Mouse (Mus musculus): ENCODE data around the gene Esr1. TPM values are rescaled to one million over a fixed set of nuclear protein-coding genes. Genes with fewer than 3 reads are reported as not detected.

Gene Esr1
- 0.36 and 0.54 TPM in 2 replicates for polyA plus RNA-seq (2015; fragmentation: Nextera tagmentation; extraction: Ambion mirVana)

DNA sequence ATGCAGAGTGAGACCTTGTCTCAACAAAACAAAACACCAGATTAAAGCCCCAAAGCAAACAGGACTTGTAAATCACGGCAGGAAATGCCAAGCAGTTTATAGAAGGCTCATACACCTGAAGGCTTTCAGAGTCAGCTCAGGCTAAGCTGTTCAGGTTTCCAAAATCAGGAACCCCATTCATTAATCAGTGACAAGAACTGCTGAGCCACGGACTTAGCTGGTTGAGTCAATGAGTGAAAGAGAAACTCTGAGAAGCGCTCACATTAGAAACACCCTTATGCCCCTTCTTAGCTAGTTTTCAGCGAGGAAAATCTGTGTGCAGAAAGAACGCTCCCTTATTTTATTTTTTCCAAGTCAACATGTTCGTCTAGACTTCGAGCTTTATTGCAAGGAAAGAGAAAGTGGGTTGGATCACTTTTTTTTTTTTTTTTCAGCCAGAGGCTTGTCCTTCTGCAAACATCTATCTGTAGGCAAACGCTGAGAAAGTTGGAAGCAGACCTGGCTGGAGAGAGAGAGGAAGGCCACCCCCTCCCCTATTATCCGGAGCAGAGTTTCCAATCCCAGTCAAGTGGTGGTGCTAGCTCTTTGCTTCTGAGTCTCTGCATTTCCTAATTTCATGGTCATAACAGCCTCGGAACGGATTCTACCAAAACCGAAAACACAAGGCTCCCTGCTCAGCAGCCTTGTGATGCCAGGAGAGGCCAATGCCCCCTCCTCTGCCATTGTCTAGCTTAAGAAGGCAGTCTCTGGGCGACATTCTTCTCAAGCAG lies at the start of gene Esr1:
Esr1 (plus strand) TSS at position 208 of the 770 bp plus-strand sequence.
- ATAC-seq (ENCODE audit: low read depth) = peak; percentile 36; the same call in 1 of the 2 replicates
- H3K4me1 ChIP-seq (replicated peaks; ENCODE audit: control insufficient read depth, insufficient read depth, low read length) = no peaks in the 10 kb centered on the region; the same call in 1 of the 2 replicates
- no peak within 1 kb of the TSS for H3K27ac ChIP-seq (ENCODE audit: low read length)
- peak within 1 kb of the TSS; percentile 39 for H3K9ac ChIP-seq (ENCODE audit: low read length)
- no peaks in the 10 kb centered on the region for H3K27me3 ChIP-seq (ENCODE audit: control insufficient read depth, insufficient read depth, low read depth, low read length)
- peak within 1 kb of the TSS; percentile 32 for H3K4me3 ChIP-seq (ENCODE audit: low read length)
- no peaks in the 10 kb centered on the region for H3K36me3 ChIP-seq (ENCODE audit: control insufficient read depth, insufficient read depth, low read length)
- H3K9me3 ChIP-seq (ENCODE audit: control insufficient read depth, low read length) = peaks cover 4% of the 10 kb centered on the region; the same call in 1 of the 2 replicates
- peak within 1 kb of the TSS; percentile 55 for H3K4me2 ChIP-seq (ENCODE audit: low read depth, low read length)
- WGBS = 33% methylated on average over 13 of the region's 13 CpGs

DNA sequence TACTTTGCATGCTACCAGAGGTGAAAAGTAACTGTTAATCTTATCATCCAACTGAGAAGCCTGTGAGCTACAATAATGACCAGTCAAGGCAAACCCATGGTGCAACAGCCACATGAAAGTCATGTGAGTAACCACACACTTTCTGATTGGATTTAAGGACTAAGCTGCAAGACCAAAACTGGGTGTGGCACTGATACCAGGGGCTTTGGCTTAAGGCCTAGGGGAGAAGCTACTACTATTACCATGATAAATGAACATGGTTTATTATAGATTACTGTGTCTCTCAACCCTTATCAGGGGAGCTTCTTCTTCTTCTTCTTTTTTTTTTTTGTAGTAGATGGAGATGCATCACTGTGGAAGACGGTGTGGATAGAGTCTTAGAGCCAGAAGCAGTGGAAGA lies 46.2 kb upstream of the Esr1 start:
- ATAC-seq (ENCODE audit: low read depth) = no peak

DNA sequence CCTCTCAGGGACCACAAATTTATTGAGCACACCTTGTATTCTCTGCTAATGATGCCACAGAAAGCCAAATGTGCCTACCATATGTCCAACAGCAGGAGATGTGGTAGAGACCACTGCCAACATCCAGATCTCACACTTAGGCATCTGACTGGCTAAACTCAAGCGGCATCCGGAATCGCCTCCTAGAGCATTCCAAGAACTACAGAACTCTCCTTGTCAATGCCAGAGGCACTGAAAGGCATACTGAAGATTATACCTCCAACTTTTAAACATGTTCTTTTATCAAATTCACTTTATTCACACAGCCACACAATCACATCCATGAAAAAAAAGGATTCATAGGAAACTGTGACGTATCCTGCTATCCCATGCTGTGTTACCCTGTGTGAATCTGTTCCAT lies 40.6 kb upstream of the Esr1 start:
- H3K27me3 ChIP-seq (ENCODE audit: control insufficient read depth, insufficient read depth, low read depth, low read length) = no peaks in the 10 kb centered on the region
- H3K4me1 ChIP-seq (replicated peaks; ENCODE audit: control insufficient read depth, insufficient read depth, low read length) = no peaks in the 10 kb centered on the region
- no peaks in the 10 kb centered on the region for H3K36me3 ChIP-seq (ENCODE audit: control insufficient read depth, insufficient read depth, low read length)
- no peak overlapping the region for H3K4me2 ChIP-seq (ENCODE audit: low read depth, low read length)
- no peak overlapping the region for H3K4me3 ChIP-seq (ENCODE audit: low read length)
- ATAC-seq (ENCODE audit: low read depth) = no peak
- H3K27ac ChIP-seq (ENCODE audit: low read length) = no peak overlapping the region
- no peaks in the 10 kb centered on the region for H3K9me3 ChIP-seq (ENCODE audit: control insufficient read depth, low read length)
- H3K9ac ChIP-seq (ENCODE audit: low read length) = no peak overlapping the region
- 86% methylated on average over 4 of the region's 4 CpGs for WGBS

More for the DNA sequence above, 46.2 kb upstream of the Esr1 start:
- Histone ChIP-seq H3K27me3 (ENCODE audit: control insufficient read depth, insufficient read depth, low read depth, low read length) (no peaks in the 10 kb centered on the region), H3K9ac (ENCODE audit: low read length) (no peak overlapping the region), H3K4me3 (ENCODE audit: low read length) (no peak overlapping the region), H3K4me1 (replicated peaks; ENCODE audit: control insufficient read depth, insufficient read depth, low read length) (no peaks in the 10 kb centered on the region), H3K9me3 (ENCODE audit: control insufficient read depth, low read length) (no peaks in the 10 kb centered on the region), H3K27ac (ENCODE audit: low read length) (no peak overlapping the region), H3K4me2 (ENCODE audit: low read depth, low read length) (no peak overlapping the region), H3K36me3 (ENCODE audit: control insufficient read depth, insufficient read depth, low read length) (no peaks in the 10 kb centered on the region)
- WGBS = 81% methylated on average over 1 of the region's 1 CpGs

DNA sequence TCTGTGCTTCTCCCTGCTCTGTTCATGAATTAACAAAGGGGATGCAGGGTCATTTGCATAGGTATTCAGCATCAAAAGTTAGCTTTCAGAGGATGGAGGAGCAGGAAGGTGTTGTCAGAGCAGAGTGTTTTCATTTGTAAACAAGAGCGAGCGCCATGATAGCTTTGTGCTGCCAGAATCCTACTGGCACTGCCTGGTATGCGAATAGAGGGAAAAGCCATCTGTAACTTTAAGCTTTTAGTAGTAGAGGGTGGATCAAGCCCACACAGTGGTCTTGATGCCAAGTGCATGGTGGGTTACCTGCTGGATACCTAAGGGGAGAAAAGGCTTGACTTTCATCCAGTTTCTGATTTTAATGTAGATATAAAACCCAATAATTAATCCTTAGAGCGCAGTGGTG lies 40.1 kb upstream of the Esr1 start:
- 71% methylated on average over 4 of the region's 4 CpGs for WGBS
- ATAC-seq (ENCODE audit: low read depth) = no peak

DNA sequence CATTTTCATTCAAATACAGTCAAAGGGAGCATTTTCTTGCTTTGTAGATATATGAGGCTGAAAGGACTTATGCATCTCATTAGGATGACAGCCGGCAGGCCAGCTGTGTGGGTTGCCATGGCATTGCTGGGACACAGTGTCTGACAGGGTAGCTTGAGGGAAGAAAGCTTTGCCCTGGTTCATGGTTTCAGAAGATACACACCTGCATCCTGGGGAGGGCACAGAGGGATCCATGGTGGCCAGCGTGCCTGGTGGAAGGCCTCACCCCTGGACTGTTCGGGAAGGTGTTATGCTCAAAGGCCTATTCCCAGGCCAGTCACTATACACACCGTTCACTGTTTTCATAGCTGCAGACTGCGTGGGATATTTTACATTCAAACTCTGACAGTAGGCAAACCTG lies 29.5 kb upstream of the Esr1 start:
- WGBS = 86% methylated on average over 5 of the region's 5 CpGs
- no peak overlapping the region for H3K27ac ChIP-seq (ENCODE audit: low read length)
- ATAC-seq (ENCODE audit: low read depth) = no peak

More for the DNA sequence above, 40.1 kb upstream of the Esr1 start:
- Histone ChIP-seq H3K4me2 (ENCODE audit: low read depth, low read length) (no peak overlapping the region), H3K27ac (ENCODE audit: low read length) (no peak overlapping the region), H3K27me3 (ENCODE audit: control insufficient read depth, insufficient read depth, low read depth, low read length) (no peaks in the 10 kb centered on the region), H3K4me3 (ENCODE audit: low read length) (no peak overlapping the region), H3K36me3 (ENCODE audit: control insufficient read depth, insufficient read depth, low read length) (no peaks in the 10 kb centered on the region), H3K4me1 (replicated peaks; ENCODE audit: control insufficient read depth, insufficient read depth, low read length) (no peaks in the 10 kb centered on the region), H3K9me3 (ENCODE audit: control insufficient read depth, low read length) (no peaks in the 10 kb centered on the region), H3K9ac (ENCODE audit: low read length) (no peak overlapping the region)

DNA sequence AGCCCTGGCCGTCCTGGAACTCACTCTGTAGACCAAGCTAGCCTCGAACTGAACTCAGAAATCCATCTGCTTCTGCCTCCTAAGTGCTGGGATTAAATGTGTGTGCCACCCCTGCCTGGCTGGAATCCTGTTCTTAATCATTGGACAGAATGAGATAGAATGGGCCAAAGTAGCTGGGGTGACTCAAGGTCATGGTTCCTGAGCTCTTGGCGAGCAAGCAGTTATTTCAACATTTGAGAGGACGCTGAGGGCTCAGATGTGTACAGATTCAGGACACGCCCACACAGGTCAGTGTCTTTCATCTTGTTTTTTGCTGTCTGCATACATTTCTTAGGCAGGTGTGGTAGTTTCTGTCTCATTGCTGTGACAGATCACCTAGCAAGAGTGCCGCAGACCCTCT lies 24.7 kb upstream of the Esr1 start:
- Histone ChIP-seq H3K36me3 (ENCODE audit: control insufficient read depth, insufficient read depth, low read length) (no peaks in the 10 kb centered on the region), H3K9me3 (ENCODE audit: control insufficient read depth, low read length) (no peaks in the 10 kb centered on the region), H3K4me1 (replicated peaks; ENCODE audit: control insufficient read depth, insufficient read depth, low read length) (no peaks in the 10 kb centered on the region), H3K4me3 (ENCODE audit: low read length) (no peak overlapping the region), H3K9ac (ENCODE audit: low read length) (no peak overlapping the region), H3K4me2 (ENCODE audit: low read depth, low read length) (no peak overlapping the region), H3K27me3 (ENCODE audit: control insufficient read depth, insufficient read depth, low read depth, low read length) (no peaks in the 10 kb centered on the region), H3K27ac (ENCODE audit: low read length) (no peak overlapping the region)
- WGBS = 71% methylated on average over 6 of the region's 6 CpGs
- ATAC-seq (ENCODE audit: low read depth) = no peak

More for the DNA sequence above, 29.5 kb upstream of the Esr1 start:
- no peak overlapping the region for H3K4me3 ChIP-seq (ENCODE audit: low read length)
- no peaks in the 10 kb centered on the region for H3K36me3 ChIP-seq (ENCODE audit: control insufficient read depth, insufficient read depth, low read length)
- no peak overlapping the region for H3K4me2 ChIP-seq (ENCODE audit: low read depth, low read length)
- no peaks in the 10 kb centered on the region for H3K4me1 ChIP-seq (replicated peaks; ENCODE audit: control insufficient read depth, insufficient read depth, low read length)
- H3K27me3 ChIP-seq (ENCODE audit: control insufficient read depth, insufficient read depth, low read depth, low read length) = no peaks in the 10 kb centered on the region
- no peak overlapping the region for H3K9ac ChIP-seq (ENCODE audit: low read length)
- no peaks in the 10 kb centered on the region for H3K9me3 ChIP-seq (ENCODE audit: control insufficient read depth, low read length)

DNA sequence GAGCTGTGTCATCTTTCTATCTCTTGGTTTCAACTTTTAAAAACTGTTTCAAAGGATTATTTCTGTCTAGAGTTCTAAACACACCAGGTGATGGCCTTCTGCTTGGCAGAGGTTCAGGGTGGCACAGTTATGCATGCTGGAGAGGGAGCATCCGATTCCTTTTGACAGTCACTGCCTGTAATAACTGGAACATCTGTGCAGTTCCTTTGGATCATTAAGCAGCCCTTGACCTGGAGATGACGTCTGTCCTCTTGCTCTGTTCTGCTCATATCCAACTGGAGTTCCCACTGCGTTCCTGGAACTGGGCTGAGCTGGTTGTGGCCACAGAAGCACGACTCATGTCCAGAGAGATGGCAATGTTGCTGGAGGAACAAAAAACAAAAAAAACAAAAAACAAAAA lies 21.8 kb upstream of the Esr1 start:
- Histone ChIP-seq H3K36me3 (ENCODE audit: control insufficient read depth, insufficient read depth, low read length) (no peaks in the 10 kb centered on the region), H3K9me3 (ENCODE audit: control insufficient read depth, low read length) (no peaks in the 10 kb centered on the region), H3K27ac (ENCODE audit: low read length) (no peak overlapping the region), H3K4me2 (ENCODE audit: low read depth, low read length) (no peak overlapping the region), H3K27me3 (ENCODE audit: control insufficient read depth, insufficient read depth, low read depth, low read length) (no peaks in the 10 kb centered on the region), H3K4me1 (replicated peaks; ENCODE audit: control insufficient read depth, insufficient read depth, low read length) (no peaks in the 10 kb centered on the region), H3K4me3 (ENCODE audit: low read length) (no peak overlapping the region), H3K9ac (ENCODE audit: low read length) (no peak overlapping the region)
- ATAC-seq (ENCODE audit: low read depth) = no peak
- WGBS = 68% methylated on average over 4 of the region's 4 CpGs

DNA sequence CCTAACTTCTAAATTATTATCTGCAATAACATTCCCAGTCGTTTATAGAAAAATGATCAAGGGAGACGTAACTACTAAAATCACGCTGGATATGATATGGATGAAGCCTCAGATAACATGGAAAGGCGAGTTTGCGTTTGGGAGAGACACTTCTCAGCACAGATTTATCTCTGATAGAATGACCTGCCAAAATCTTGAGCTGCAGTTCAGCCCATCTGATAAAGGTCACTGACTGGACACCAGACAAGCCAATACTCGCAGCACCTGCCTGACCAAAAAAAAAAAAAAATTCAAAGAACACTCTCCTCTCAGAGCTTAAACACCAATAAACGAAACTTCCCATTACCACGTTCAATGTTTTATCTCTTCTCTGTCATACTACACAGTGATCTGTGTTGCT lies 20.4 kb upstream of the Esr1 start:
- Histone ChIP-seq H3K9me3 (ENCODE audit: control insufficient read depth, low read length) (no peaks in the 10 kb centered on the region), H3K36me3 (ENCODE audit: control insufficient read depth, insufficient read depth, low read length) (no peaks in the 10 kb centered on the region), H3K4me1 (replicated peaks; ENCODE audit: control insufficient read depth, insufficient read depth, low read length) (no peaks in the 10 kb centered on the region), H3K27me3 (ENCODE audit: control insufficient read depth, insufficient read depth, low read depth, low read length) (no peaks in the 10 kb centered on the region), H3K4me3 (ENCODE audit: low read length) (no peak overlapping the region), H3K9ac (ENCODE audit: low read length) (no peak overlapping the region), H3K4me2 (ENCODE audit: low read depth, low read length) (no peak overlapping the region), H3K27ac (ENCODE audit: low read length) (no peak overlapping the region)
- WGBS = 57% methylated on average over 8 of the region's 8 CpGs
- no peak for ATAC-seq (ENCODE audit: low read depth)

DNA sequence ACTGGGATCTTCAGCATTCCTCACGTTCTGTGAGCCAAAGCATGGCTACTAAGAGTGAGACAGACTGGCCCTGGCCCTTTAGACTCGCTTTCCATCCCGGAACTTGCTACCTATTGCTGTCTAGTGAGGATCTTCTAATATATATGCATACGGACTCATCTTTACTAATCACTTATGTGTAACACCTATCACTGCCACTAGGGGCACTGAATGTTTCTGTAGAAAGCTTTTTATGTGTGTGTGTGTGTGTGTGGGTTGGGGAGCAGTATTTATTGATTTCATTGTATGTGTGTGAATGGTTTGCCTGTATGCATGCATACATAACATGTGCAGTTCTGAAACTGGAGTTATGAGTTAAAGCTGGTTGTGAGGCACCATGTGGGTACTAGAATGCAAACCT lies 17.6 kb upstream of the Esr1 start:
- Histone ChIP-seq H3K9me3 (ENCODE audit: control insufficient read depth, low read length) (no peaks in the 10 kb centered on the region), H3K4me2 (ENCODE audit: low read depth, low read length) (no peak overlapping the region), H3K4me3 (ENCODE audit: low read length) (no peak overlapping the region), H3K27me3 (ENCODE audit: control insufficient read depth, insufficient read depth, low read depth, low read length) (no peaks in the 10 kb centered on the region), H3K9ac (ENCODE audit: low read length) (no peak overlapping the region), H3K27ac (ENCODE audit: low read length) (no peak overlapping the region), H3K36me3 (ENCODE audit: control insufficient read depth, insufficient read depth, low read length) (no peaks in the 10 kb centered on the region), H3K4me1 (replicated peaks; ENCODE audit: control insufficient read depth, insufficient read depth, low read length) (no peaks in the 10 kb centered on the region)
- WGBS = 63% methylated on average over 4 of the region's 4 CpGs
- no peak for ATAC-seq (ENCODE audit: low read depth)
